Mouse (Mus musculus): ENCODE measurements around the gene Fam168a. TPM values are rescaled to one million over a fixed set of nuclear protein-coding genes. Genes with fewer than 3 reads are reported as not detected.

Gene Fam168a
- polyA plus RNA-seq, 1 experiment from 2014 or later = 117 TPM

- no peaks in the 10 kb centered on the region for H3K27me3 ChIP-seq
- peaks cover 7% of the 10 kb centered on the region for H3K4me1 ChIP-seq (replicated peaks)
- WGBS = 68% methylated on average over 7 of the region's 7 CpGs
- H3K36me3 ChIP-seq = no peaks in the 10 kb centered on the region
- no peak overlapping the region for H3K4me3 ChIP-seq
- H3K9me3 ChIP-seq = no peaks in the 10 kb centered on the region; the same call in 1 of the 2 replicates
- 0 out of 2 replicates have a peak overlapping the region, but pooled peaks have one; percentile 45 for H3K27ac ChIP-seq (replicated peaks)
- H3K4me2 ChIP-seq = no peak overlapping the region
- ATAC-seq (ENCODE audit: low FRiP score, low read depth) = no peak
- H3K9ac ChIP-seq = no peak overlapping the region
Measured at GRCm38 (mm10) chr7:100758718-100759117, 52.3 kb downstream of the Fam168a start.

- ATAC-seq (ENCODE audit: low FRiP score, low read depth) = 0 out of 2 replicates have a peak, but pooled peaks have one; percentile 45
Measured at GRCm38 (mm10) chr7:100762726-100763125, 56.3 kb downstream of the Fam168a start.

GRCm38 (mm10) chr7:100767568-100767967 lies 61.1 kb downstream of the Fam168a start:
- WGBS = 51% methylated on average over 3 of the region's 3 CpGs

More at GRCm38 (mm10) chr7:100762726-100763125, 56.3 kb downstream of the Fam168a start:
- Histone ChIP-seq H3K27me3 (no peaks in the 10 kb centered on the region), H3K9ac (no peak overlapping the region), H3K4me1 (replicated peaks) (peaks cover 11% of the 10 kb centered on the region), H3K36me3 (no peaks in the 10 kb centered on the region), H3K4me2 (no peak overlapping the region), H3K27ac (replicated peaks) (0 out of 2 replicates have a peak overlapping the region, but pooled peaks have one; percentile 26), H3K4me3 (no peak overlapping the region), H3K9me3 (no peaks in the 10 kb centered on the region; the same call in 1 of the 2 replicates)

GRCm38 (mm10) chr7:100768009-100768408 lies 61.6 kb downstream of the Fam168a start:
- Histone ChIP-seq H3K4me1 (replicated peaks) (0 out of 2 replicates have a peak, but pooled peaks cover 4% of the 10 kb centered on the region), H3K9ac (no peak overlapping the region), H3K4me2 (no peak overlapping the region), H3K27me3 (no peaks in the 10 kb centered on the region), H3K27ac (replicated peaks) (no peak overlapping the region), H3K9me3 (no peaks in the 10 kb centered on the region), H3K36me3 (no peaks in the 10 kb centered on the region), H3K4me3 (no peak overlapping the region)
- no peak for ATAC-seq (ENCODE audit: low FRiP score, low read depth)
- WGBS = 92% methylated on average over 3 of the region's 3 CpGs

More at GRCm38 (mm10) chr7:100767568-100767967, 61.1 kb downstream of the Fam168a start:
- H3K4me1 ChIP-seq (replicated peaks) = peaks cover 7% of the 10 kb centered on the region; the same call in 1 of the 2 replicates
- no peaks in the 10 kb centered on the region for H3K27me3 ChIP-seq
- no peak overlapping the region for H3K4me2 ChIP-seq
- no peaks in the 10 kb centered on the region for H3K36me3 ChIP-seq
- no peak for ATAC-seq (ENCODE audit: low FRiP score, low read depth)
- H3K9me3 ChIP-seq = no peaks in the 10 kb centered on the region
- no peak overlapping the region for H3K4me3 ChIP-seq
- no peak overlapping the region for H3K9ac ChIP-seq
- no peak overlapping the region for H3K27ac ChIP-seq (replicated peaks)

GRCm38 (mm10) chr7:100769534-100770083 lies 63.2 kb downstream of the Fam168a start:
- 92% methylated on average over 7 of the region's 7 CpGs for whole genome bisulfite sequencing
- H3K36me3 ChIP-seq = no peaks in the 10 kb centered on the region

GRCm38 (mm10) chr7:100770669-100771341 lies 64.4 kb downstream of the Fam168a start:
- Histone ChIP-seq H3K4me3 (no peak overlapping the region), H3K27ac (replicated peaks) (no peak overlapping the region), H3K9me3 (no peaks in the 10 kb centered on the region), H3K4me1 (replicated peaks) (0 out of 2 replicates have a peak, but pooled peaks cover 4% of the 10 kb centered on the region), H3K36me3 (no peaks in the 10 kb centered on the region), H3K9ac (no peak overlapping the region), H3K27me3 (no peaks in the 10 kb centered on the region), H3K4me2 (no peak overlapping the region)
- WGBS = 94% methylated on average over 2 of the region's 2 CpGs
- ATAC-seq (ENCODE audit: low FRiP score, low read depth) = no peak

More at GRCm38 (mm10) chr7:100769534-100770083, 63.2 kb downstream of the Fam168a start:
- no peak overlapping the region for H3K27ac ChIP-seq (replicated peaks)
- H3K9ac ChIP-seq = no peak overlapping the region
- no peak overlapping the region for H3K4me3 ChIP-seq
- 0 out of 2 replicates have a peak, but pooled peaks cover 4% of the 10 kb centered on the region for H3K4me1 ChIP-seq (replicated peaks)
- ATAC-seq (ENCODE audit: low FRiP score, low read depth) = no peak
- H3K9me3 ChIP-seq = no peaks in the 10 kb centered on the region
- H3K27me3 ChIP-seq = no peaks in the 10 kb centered on the region
- H3K4me2 ChIP-seq = no peak overlapping the region

GRCm38 (mm10) chr7:100774189-100774588 lies 67.8 kb downstream of the Fam168a start:
- Histone ChIP-seq H3K4me1 (replicated peaks) (no peaks in the 10 kb centered on the region), H3K9ac (no peak overlapping the region), H3K27ac (replicated peaks) (no peak overlapping the region), H3K4me2 (no peak overlapping the region), H3K9me3 (no peaks in the 10 kb centered on the region), H3K27me3 (no peaks in the 10 kb centered on the region), H3K36me3 (no peaks in the 10 kb centered on the region), H3K4me3 (no peak overlapping the region)
- ATAC-seq (ENCODE audit: low FRiP score, low read depth) = no peak
- whole genome bisulfite sequencing = 97% methylated on average over 1 of the region's 1 CpGs

- Histone ChIP-seq H3K4me2 (no peak overlapping the region), H3K27ac (replicated peaks) (no peak overlapping the region), H3K9me3 (no peaks in the 10 kb centered on the region), H3K4me3 (no peak overlapping the region), H3K27me3 (no peaks in the 10 kb centered on the region), H3K9ac (no peak overlapping the region), H3K36me3 (no peaks in the 10 kb centered on the region), H3K4me1 (replicated peaks) (no peaks in the 10 kb centered on the region)
- ATAC-seq (ENCODE audit: low FRiP score, low read depth) = no peak
- 92% methylated on average over 1 of the region's 1 CpGs for WGBS
Measured at GRCm38 (mm10) chr7:100775810-100776209, 69.4 kb downstream of the Fam168a start.

GRCm38 (mm10) chr7:100780192-100780591 lies 73.8 kb downstream of the Fam168a start:
- whole genome bisulfite sequencing = 90% methylated on average over 7 of the region's 7 CpGs
- Histone ChIP-seq H3K27ac (replicated peaks) (no peak overlapping the region), H3K27me3 (no peaks in the 10 kb centered on the region), H3K4me2 (no peak overlapping the region), H3K9me3 (no peaks in the 10 kb centered on the region), H3K9ac (no peak overlapping the region), H3K36me3 (no peaks in the 10 kb centered on the region), H3K4me1 (replicated peaks) (no peaks in the 10 kb centered on the region), H3K4me3 (no peak overlapping the region)
- ATAC-seq (ENCODE audit: low FRiP score, low read depth) = no peak

- Histone ChIP-seq H3K4me2 (no peak overlapping the region), H3K36me3 (no peaks in the 10 kb centered on the region), H3K4me1 (replicated peaks) (peaks cover 5% of the 10 kb centered on the region; the same call in 1 of the 2 replicates), H3K9me3 (no peaks in the 10 kb centered on the region), H3K4me3 (no peak overlapping the region), H3K9ac (no peak overlapping the region), H3K27me3 (no peaks in the 10 kb centered on the region), H3K27ac (replicated peaks) (no peak overlapping the region)
- no peak for ATAC-seq (ENCODE audit: low FRiP score, low read depth)
- 63% methylated on average over 2 of the region's 2 CpGs for WGBS
Measured at GRCm38 (mm10) chr7:100784650-100785049, 78.2 kb downstream of the Fam168a start.

GRCm38 (mm10) chr7:100785426-100785825 lies 79.0 kb downstream of the Fam168a start:
- H3K27ac ChIP-seq (replicated peaks) = no peak overlapping the region
- no peaks in the 10 kb centered on the region for H3K27me3 ChIP-seq
- H3K36me3 ChIP-seq = no peaks in the 10 kb centered on the region
- no peaks in the 10 kb centered on the region for H3K9me3 ChIP-seq
- H3K9ac ChIP-seq = no peak overlapping the region
- 66% methylated on average over 4 of the region's 4 CpGs for WGBS
- no peak overlapping the region for H3K4me2 ChIP-seq
- H3K4me3 ChIP-seq = no peak overlapping the region
- peaks cover 5% of the 10 kb centered on the region; the same call in 1 of the 2 replicates for H3K4me1 ChIP-seq (replicated peaks)
- no peak for ATAC-seq (ENCODE audit: low FRiP score, low read depth)

GRCm38 (mm10) chr7:100786078-100786477 lies 79.6 kb downstream of the Fam168a start:
- WGBS = 45% methylated on average over 1 of the region's 1 CpGs
- H3K27ac ChIP-seq (replicated peaks) = no peak overlapping the region
- no peak overlapping the region for H3K4me3 ChIP-seq
- no peaks in the 10 kb centered on the region for H3K27me3 ChIP-seq
- no peak overlapping the region for H3K9ac ChIP-seq
- no peak for ATAC-seq (ENCODE audit: low FRiP score, low read depth)
- peaks cover 5% of the 10 kb centered on the region; the same call in 1 of the 2 replicates for H3K4me1 ChIP-seq (replicated peaks)
- H3K9me3 ChIP-seq = no peaks in the 10 kb centered on the region
- no peak overlapping the region for H3K4me2 ChIP-seq
- no peaks in the 10 kb centered on the region for H3K36me3 ChIP-seq

Data from hindbrain, embryonic 15.5 days (tissue).